Mouse (Mus musculus): ENCODE measurements around the gene Csmd2. TPM values are rescaled to one million over a fixed set of nuclear protein-coding genes. Genes with fewer than 3 reads are reported as not detected.

Csmd2 gene
- polyA plus RNA-seq, 1 experiment from 2014 or later: 0.15 TPM

GRCm38 (mm10) chr4:127987270-127987669, 387 bp upstream of the Csmd2 start:
- Histone ChIP-seq H3K9me3 (no peaks in the 10 kb centered on the region), H3K4me1 (replicated peaks) (peaks cover 11% of the 10 kb centered on the region), H3K36me3 (no peaks in the 10 kb centered on the region), H3K4me2 (replicated peaks) (peak overlapping the region; percentile 79), H3K4me3 (replicated peaks) (peak overlapping the region; percentile 41; the same call in 1 of the 2 replicates), H3K27me3 (replicated peaks) (peaks cover 60% of the 10 kb centered on the region), H3K27ac (no peak overlapping the region), H3K9ac (no peak overlapping the region)
- WGBS: 10% methylated on average over 10 of the region's 10 CpGs
- no peak for ATAC-seq

GRCm38 (mm10) chr4:127988526-127989180, 996 bp downstream of the Csmd2 start:
- Histone ChIP-seq H3K4me1 (replicated peaks) (peaks cover 11% of the 10 kb centered on the region), H3K4me2 (replicated peaks) (peak overlapping the region; percentile 79), H3K27ac (no peak overlapping the region), H3K4me3 (replicated peaks) (peak overlapping the region; percentile 41), H3K36me3 (no peaks in the 10 kb centered on the region), H3K9me3 (no peaks in the 10 kb centered on the region), H3K27me3 (replicated peaks) (peaks cover 60% of the 10 kb centered on the region), H3K9ac (0 out of 2 replicates have a peak overlapping the region, but pooled peaks have one; percentile 17)
- WGBS: 2% methylated on average over 39 of the region's 39 CpGs
- ATAC-seq: no peak

GRCm38 (mm10) chr4:127989347-127989995, 1.8 kb downstream of the Csmd2 start:
- Histone ChIP-seq H3K4me3 (replicated peaks) (no peak overlapping the region), H3K36me3 (no peaks in the 10 kb centered on the region), H3K4me2 (replicated peaks) (no peak overlapping the region), H3K9ac (no peak overlapping the region), H3K9me3 (no peaks in the 10 kb centered on the region), H3K27me3 (replicated peaks) (peaks cover 60% of the 10 kb centered on the region), H3K4me1 (replicated peaks) (peaks cover 11% of the 10 kb centered on the region), H3K27ac (no peak overlapping the region)
- 14% methylated on average over 18 of the region's 18 CpGs for WGBS
- ATAC-seq: no peak

GRCm38 (mm10) chr4:127999281-127999680, 11.6 kb downstream of the Csmd2 start:
- no peak overlapping the region for H3K4me3 ChIP-seq (replicated peaks)
- H3K36me3 ChIP-seq: no peaks in the 10 kb centered on the region
- H3K4me2 ChIP-seq (replicated peaks): no peak overlapping the region
- no peak overlapping the region for H3K27ac ChIP-seq
- H3K9me3 ChIP-seq: no peaks in the 10 kb centered on the region
- 78% methylated on average over 3 of the region's 3 CpGs for WGBS
- H3K4me1 ChIP-seq (replicated peaks): no peaks in the 10 kb centered on the region
- ATAC-seq: no peak
- no peaks in the 10 kb centered on the region for H3K27me3 ChIP-seq (replicated peaks)
- no peak overlapping the region for H3K9ac ChIP-seq

GRCm38 (mm10) chr4:128002638-128003101, 15.0 kb downstream of the Csmd2 start:
- Histone ChIP-seq H3K27me3 (replicated peaks) (no peaks in the 10 kb centered on the region), H3K4me3 (replicated peaks) (no peak overlapping the region), H3K9ac (no peak overlapping the region), H3K4me1 (replicated peaks) (no peaks in the 10 kb centered on the region), H3K27ac (no peak overlapping the region), H3K36me3 (no peaks in the 10 kb centered on the region), H3K4me2 (replicated peaks) (no peak overlapping the region), H3K9me3 (no peaks in the 10 kb centered on the region)
- 54% methylated on average over 4 of the region's 4 CpGs for WGBS
- no peak for ATAC-seq

GRCm38 (mm10) chr4:128004797-128005452, 17.3 kb downstream of the Csmd2 start:
- no peaks in the 10 kb centered on the region for H3K4me1 ChIP-seq (replicated peaks)
- no peak overlapping the region for H3K4me3 ChIP-seq (replicated peaks)
- H3K9me3 ChIP-seq: no peaks in the 10 kb centered on the region
- H3K9ac ChIP-seq: no peak overlapping the region
- H3K36me3 ChIP-seq: no peaks in the 10 kb centered on the region
- no peaks in the 10 kb centered on the region for H3K27me3 ChIP-seq (replicated peaks)
- H3K27ac ChIP-seq: no peak overlapping the region
- no peak overlapping the region for H3K4me2 ChIP-seq (replicated peaks)
- ATAC-seq: no peak
- 70% methylated on average over 3 of the region's 3 CpGs for whole genome bisulfite sequencing

- no peaks in the 10 kb centered on the region for H3K27me3 ChIP-seq (replicated peaks)
- 72% methylated on average over 2 of the region's 2 CpGs for WGBS
- no peak for ATAC-seq
- no peak overlapping the region for H3K4me3 ChIP-seq (replicated peaks)
- H3K4me2 ChIP-seq (replicated peaks): no peak overlapping the region
- H3K4me1 ChIP-seq (replicated peaks): no peaks in the 10 kb centered on the region
- no peak overlapping the region for H3K27ac ChIP-seq
- H3K9ac ChIP-seq: no peak overlapping the region
- no peaks in the 10 kb centered on the region for H3K9me3 ChIP-seq
- H3K36me3 ChIP-seq: no peaks in the 10 kb centered on the region
Observed at GRCm38 (mm10) chr4:128019465-128019864, 31.8 kb downstream of the Csmd2 start.

- Histone ChIP-seq H3K4me3 (replicated peaks) (no peak overlapping the region), H3K36me3 (no peaks in the 10 kb centered on the region), H3K9ac (no peak overlapping the region), H3K27ac (no peak overlapping the region), H3K4me2 (replicated peaks) (no peak overlapping the region), H3K9me3 (no peaks in the 10 kb centered on the region), H3K27me3 (replicated peaks) (no peaks in the 10 kb centered on the region), H3K4me1 (replicated peaks) (no peaks in the 10 kb centered on the region)
- 70% methylated on average over 1 of the region's 1 CpGs for WGBS
- ATAC-seq: no peak
Observed at GRCm38 (mm10) chr4:128028294-128028693, 40.6 kb downstream of the Csmd2 start.

- H3K9me3 ChIP-seq: no peaks in the 10 kb centered on the region
- no peak for ATAC-seq
- WGBS: 84% methylated on average over 4 of the region's 4 CpGs
- H3K27ac ChIP-seq: no peak overlapping the region
- H3K4me3 ChIP-seq (replicated peaks): no peak overlapping the region
- no peaks in the 10 kb centered on the region for H3K4me1 ChIP-seq (replicated peaks)
- H3K4me2 ChIP-seq (replicated peaks): no peak overlapping the region
- no peaks in the 10 kb centered on the region for H3K36me3 ChIP-seq
- no peaks in the 10 kb centered on the region for H3K27me3 ChIP-seq (replicated peaks)
- no peak overlapping the region for H3K9ac ChIP-seq
Observed at GRCm38 (mm10) chr4:128041901-128042300, 54.2 kb downstream of the Csmd2 start.

- Histone ChIP-seq H3K27me3 (replicated peaks) (no peaks in the 10 kb centered on the region), H3K9me3 (no peaks in the 10 kb centered on the region), H3K27ac (no peak overlapping the region), H3K4me1 (replicated peaks) (no peaks in the 10 kb centered on the region), H3K36me3 (no peaks in the 10 kb centered on the region), H3K4me3 (replicated peaks) (no peak overlapping the region), H3K4me2 (replicated peaks) (no peak overlapping the region), H3K9ac (no peak overlapping the region)
- WGBS: 31% methylated on average over 5 of the region's 5 CpGs
- ATAC-seq: no peak
Observed at GRCm38 (mm10) chr4:128042626-128043025, 55.0 kb downstream of the Csmd2 start.

- Histone ChIP-seq H3K4me3 (replicated peaks) (no peak overlapping the region), H3K4me2 (replicated peaks) (no peak overlapping the region), H3K27me3 (replicated peaks) (no peaks in the 10 kb centered on the region), H3K4me1 (replicated peaks) (no peaks in the 10 kb centered on the region), H3K27ac (no peak overlapping the region), H3K36me3 (no peaks in the 10 kb centered on the region), H3K9me3 (no peaks in the 10 kb centered on the region), H3K9ac (no peak overlapping the region)
- WGBS: 72% methylated on average over 1 of the region's 1 CpGs
- no peak for ATAC-seq
Observed at GRCm38 (mm10) chr4:128048716-128049115, 61.1 kb downstream of the Csmd2 start.

- no peak for ATAC-seq
- H3K4me2 ChIP-seq (replicated peaks): no peak overlapping the region
- H3K27me3 ChIP-seq (replicated peaks): no peaks in the 10 kb centered on the region
- no peaks in the 10 kb centered on the region for H3K36me3 ChIP-seq
- H3K4me3 ChIP-seq (replicated peaks): no peak overlapping the region
- H3K9me3 ChIP-seq: no peaks in the 10 kb centered on the region
- H3K4me1 ChIP-seq (replicated peaks): no peaks in the 10 kb centered on the region
- H3K27ac ChIP-seq: no peak overlapping the region
- 59% methylated on average over 8 of the region's 8 CpGs for WGBS
- H3K9ac ChIP-seq: no peak overlapping the region
Observed at GRCm38 (mm10) chr4:128052701-128053100, 65.0 kb downstream of the Csmd2 start.

All from intestine, embryonic 15.5 days (tissue).